Mouse (Mus musculus) embryonic facial prominence, embryonic 11.5 days (tissue): ENCODE measurements around the gene Tmem260. TPM values are rescaled to one million over a fixed set of nuclear protein-coding genes. Genes with fewer than 3 reads are reported as not detected.

Experiments
- ATAC-seq: fragments of 200-750 bp; cut with Nextera tagmentation; replicated peaks from 2 replicates; pipeline ENCODE4 v1.8.0; 2017; ENCODE audit warnings: low read depth; ENCODE audit not compliant: insufficient number of reproducible peaks, low FRiP score, low TSS enrichment
- DNase-seq: peaks from one replicate; pipeline ENCODE4 v3.0.0-alpha.2; 2015; ENCODE audit warnings: low spot score
- H3K27ac ChIP-seq: fragments of 300-500 bp; sonication (generic); replicated peaks from 2 replicates; pipeline ENCODE4 v1.5.1; 2014; ENCODE audit warnings: mild to moderate bottlenecking, low read depth, low read length, control low read depth
- H3K27me3 ChIP-seq: fragments of 300-500 bp; sonication (generic); 2 replicates; pipeline ENCODE4 v1.6.1; 2014; ENCODE audit warnings: mild to moderate bottlenecking, low read length, moderate library complexity, mixed read lengths; ENCODE audit not compliant: control insufficient read depth, insufficient read depth
- H3K36me3 ChIP-seq: fragments of 300-500 bp; sonication (generic); replicated peaks from 2 replicates; pipeline ENCODE4 v1.6.1; 2014; ENCODE audit warnings: low read depth, mild to moderate bottlenecking, low read length, moderate library complexity, mixed read lengths; ENCODE audit not compliant: control insufficient read depth, insufficient read depth
- H3K4me1 ChIP-seq: fragments of 300-500 bp; sonication (generic); 2 replicates; pipeline ENCODE4 v1.6.1; 2014; ENCODE audit warnings: low read length, mixed read lengths; ENCODE audit not compliant: control insufficient read depth, insufficient read depth
- H3K4me2 ChIP-seq: fragments of 300-500 bp; sonication (generic); 2 replicates; pipeline ENCODE4 v1.6.1; 2014; ENCODE audit warnings: low read depth, mild to moderate bottlenecking, control low read depth, low read length, moderate library complexity
- H3K4me3 ChIP-seq: fragments of 300-500 bp; sonication (generic); 2 replicates; pipeline ENCODE4 v1.5.1; 2014; ENCODE audit warnings: low read depth, low read length, control low read depth
- H3K9ac ChIP-seq: fragments of 300-500 bp; sonication (generic); replicated peaks from 2 replicates; pipeline ENCODE4 v1.6.1; 2014; ENCODE audit warnings: mild to moderate bottlenecking, control low read depth, low read length
- H3K9me3 ChIP-seq: fragments of 300-500 bp; sonication (generic); replicated peaks from 2 replicates; pipeline ENCODE4 v1.6.1; 2016; ENCODE audit warnings: mild to moderate bottlenecking, low read length, inconsistent platforms, mixed read lengths; ENCODE audit not compliant: control insufficient read depth
- WGBS: fragments of 180-500 bp; shearing (Covaris S2); extraction: QIAGEN DNeasy Blood & Tissue Kit; methylation state at CpG from one replicate; pipeline ENCODE4 v1.1.7; 2014; 5-methylcytosine and 5-hydroxymethylcytosine counted together
- polyA plus RNA-seq: library from polyadenylated mRNA; unstranded; fragments of >200 nt; fragmentation: Nextera tagmentation; extraction: Ambion mirVana; gene quantifications from 2 replicates; pipeline ENCODE4 v1.2.1, GENCODE M21; 2014

Gene Tmem260
- polyA plus RNA-seq, 1 experiment from 2014 or later = 27.9 TPM

DNA sequence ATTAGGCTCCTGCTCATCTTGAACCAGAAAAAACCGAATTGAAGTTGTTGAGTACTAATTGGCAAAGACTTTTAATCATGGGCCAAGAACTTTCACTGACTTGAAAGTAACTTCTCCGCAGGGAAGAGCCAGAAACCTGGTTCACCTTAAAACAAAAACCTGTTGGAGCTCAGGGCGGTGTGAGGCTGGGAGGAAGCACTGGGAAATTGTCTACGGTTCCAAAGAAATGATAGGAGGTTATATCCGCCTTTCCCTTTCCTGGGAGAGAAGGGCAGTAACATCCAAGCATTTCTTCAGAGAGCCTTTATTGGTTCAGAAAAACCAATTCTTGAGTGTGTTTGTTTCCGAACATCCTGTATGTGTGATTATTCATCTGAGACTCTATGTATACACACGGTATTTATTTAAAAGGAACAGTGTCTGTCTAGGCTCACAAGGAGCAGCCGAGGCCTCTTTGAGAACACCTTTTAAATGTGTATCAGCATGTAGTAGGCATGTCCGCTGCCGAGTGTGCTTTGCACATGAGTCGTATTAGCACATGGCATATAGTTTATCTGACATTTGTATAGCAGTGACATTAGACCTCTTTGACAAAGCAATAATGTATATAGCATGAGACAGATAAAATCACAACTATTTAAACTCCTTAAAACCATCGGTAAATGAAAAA, 68.0 kb downstream of the Tmem260 start:
- DNase-seq (no peak), ATAC-seq (no peak)
- Histone ChIP-seq H3K27me3 (no peaks in the 10 kb centered on the region), H3K4me3 (no peak overlapping the region), H3K9me3 (no peaks in the 10 kb centered on the region), H3K27ac (no peak overlapping the region), H3K9ac (no peak overlapping the region), H3K4me2 (no peak overlapping the region), H3K4me1 (no peaks in the 10 kb centered on the region), H3K36me3 (no peaks in the 10 kb centered on the region; the same call in 1 of the 2 replicates)
- WGBS = 76% methylated on average over 12 of the region's 12 CpGs

DNA sequence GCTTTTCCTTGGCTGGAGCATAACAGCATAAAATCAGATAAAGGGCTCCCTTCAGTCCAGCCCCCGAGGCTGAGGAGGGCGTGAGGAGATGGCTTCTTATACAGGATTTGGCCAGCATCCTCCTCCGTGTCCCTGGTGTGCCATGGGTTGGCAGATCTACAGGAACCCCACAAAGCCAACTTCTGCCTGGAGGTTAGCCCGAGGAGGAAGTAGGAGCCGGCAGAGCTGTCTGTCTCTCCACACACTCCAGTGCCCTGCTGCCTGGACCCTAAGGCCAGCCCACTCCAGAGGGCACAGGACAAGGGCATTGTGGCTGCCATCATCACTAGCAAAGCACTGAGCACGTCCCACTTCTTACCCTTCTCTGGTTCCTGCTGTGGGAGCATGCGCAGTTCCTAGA, 68.7 kb downstream of the Tmem260 start:
- H3K9me3 ChIP-seq = no peaks in the 10 kb centered on the region
- H3K4me1 ChIP-seq = no peaks in the 10 kb centered on the region
- WGBS = 62% methylated on average over 7 of the region's 7 CpGs
- no peak overlapping the region for H3K4me2 ChIP-seq
- H3K27ac ChIP-seq = no peak overlapping the region
- no peak for DNase-seq
- no peak overlapping the region for H3K9ac ChIP-seq
- no peaks in the 10 kb centered on the region for H3K27me3 ChIP-seq
- ATAC-seq = no peak
- no peak overlapping the region for H3K4me3 ChIP-seq
- H3K36me3 ChIP-seq = no peaks in the 10 kb centered on the region

DNA sequence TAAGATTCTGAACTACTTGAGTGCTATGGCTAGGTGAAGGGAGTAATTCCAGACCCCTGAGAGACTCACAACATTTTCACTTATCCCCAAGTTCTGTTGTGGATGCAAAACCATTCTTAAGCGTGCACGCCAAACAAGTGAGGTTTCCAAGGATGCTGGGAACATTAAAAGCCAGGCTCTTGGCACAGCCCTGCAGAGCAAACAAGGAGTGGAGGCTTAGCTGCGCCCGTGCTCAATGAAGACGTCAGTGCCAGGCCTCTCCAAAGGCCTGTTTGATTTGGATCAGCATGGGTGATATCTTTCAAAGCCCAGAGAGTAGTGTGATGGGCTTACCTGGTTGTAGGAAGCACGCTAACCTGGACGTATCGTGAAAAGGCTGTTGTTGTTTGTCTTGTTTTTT, 69.6 kb downstream of the Tmem260 start:
- DNase-seq = no peak
- no peak overlapping the region for H3K4me3 ChIP-seq
- no peak for ATAC-seq
- no peaks in the 10 kb centered on the region for H3K9me3 ChIP-seq
- H3K27me3 ChIP-seq = no peaks in the 10 kb centered on the region
- no peak overlapping the region for H3K9ac ChIP-seq
- WGBS = 75% methylated on average over 8 of the region's 8 CpGs
- no peak overlapping the region for H3K27ac ChIP-seq
- no peaks in the 10 kb centered on the region for H3K36me3 ChIP-seq
- H3K4me1 ChIP-seq = no peaks in the 10 kb centered on the region
- H3K4me2 ChIP-seq = no peak overlapping the region

- H3K4me3 ChIP-seq = no peak overlapping the region
- H3K9ac ChIP-seq = no peak overlapping the region
- H3K36me3 ChIP-seq = no peaks in the 10 kb centered on the region
- DNase-seq = no peak
- no peaks in the 10 kb centered on the region for H3K9me3 ChIP-seq
- 15% methylated on average over 1 of the region's 1 CpGs for WGBS
- H3K27ac ChIP-seq = no peak overlapping the region
- no peaks in the 10 kb centered on the region for H3K27me3 ChIP-seq
- H3K4me2 ChIP-seq = no peak overlapping the region
- no peak for ATAC-seq
- no peaks in the 10 kb centered on the region for H3K4me1 ChIP-seq
Observed at GRCm38 (mm10) chr14:48523361-48523760, 77.4 kb downstream of the Tmem260 start.

GRCm38 (mm10) chr14:48524135-48524534, 78.2 kb downstream of the Tmem260 start:
- H3K9ac ChIP-seq = no peak overlapping the region
- no peak for ATAC-seq
- WGBS = 48% methylated on average over 9 of the region's 9 CpGs
- no peak overlapping the region for H3K27ac ChIP-seq
- no peaks in the 10 kb centered on the region for H3K36me3 ChIP-seq
- no peak overlapping the region for H3K4me2 ChIP-seq
- no peaks in the 10 kb centered on the region for H3K4me1 ChIP-seq
- no peaks in the 10 kb centered on the region for H3K27me3 ChIP-seq
- H3K9me3 ChIP-seq = no peaks in the 10 kb centered on the region
- peak; percentile 64 for DNase-seq
- H3K4me3 ChIP-seq = no peak overlapping the region

DNA sequence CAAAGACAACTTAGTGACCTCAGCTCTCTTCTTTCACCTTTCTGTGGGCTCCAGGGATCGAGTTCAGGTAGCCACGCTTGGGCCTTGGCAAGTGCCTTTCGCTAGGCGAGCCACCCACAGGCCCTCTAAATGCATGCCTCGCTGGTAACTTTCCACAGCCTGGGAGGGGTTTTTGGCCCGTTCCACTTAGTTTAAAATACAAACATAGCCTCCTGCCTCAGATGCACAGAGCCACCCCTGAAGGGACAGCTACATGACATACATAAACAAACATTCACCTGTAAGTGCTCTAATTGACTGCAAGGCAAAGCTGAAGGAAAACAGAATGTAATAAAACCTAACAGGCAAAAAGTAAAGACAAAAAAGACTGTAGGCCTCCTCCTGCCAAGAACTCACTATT, 79.1 kb downstream of the Tmem260 start:
- ATAC-seq (no peak), DNase-seq (peak; percentile 26)
- H3K4me3 ChIP-seq = no peak overlapping the region
- H3K4me2 ChIP-seq = no peak overlapping the region
- H3K36me3 ChIP-seq = no peaks in the 10 kb centered on the region
- no peaks in the 10 kb centered on the region for H3K27me3 ChIP-seq
- no peaks in the 10 kb centered on the region for H3K9me3 ChIP-seq
- H3K9ac ChIP-seq = no peak overlapping the region
- H3K27ac ChIP-seq = no peak overlapping the region
- WGBS = 51% methylated on average over 6 of the region's 6 CpGs
- no peaks in the 10 kb centered on the region for H3K4me1 ChIP-seq

DNA sequence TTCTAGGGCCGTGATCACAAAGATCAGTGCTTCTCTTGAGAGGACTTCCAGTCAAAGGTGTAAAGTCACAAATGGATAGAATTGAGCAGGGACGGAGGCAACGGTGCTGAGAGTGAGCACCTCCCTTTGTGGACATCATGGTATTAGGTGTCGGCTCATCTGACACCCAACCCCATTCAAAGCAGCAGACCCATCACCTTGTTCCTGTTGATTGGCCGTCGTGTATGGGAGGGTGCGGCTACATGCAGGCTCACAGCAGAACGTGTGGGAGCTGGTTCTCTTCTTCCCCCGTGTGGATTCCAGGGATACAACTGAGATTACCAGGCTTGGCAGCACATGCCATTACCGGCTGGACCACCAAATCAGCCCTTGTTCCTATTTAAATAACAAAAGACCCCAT, 84.7 kb downstream of the Tmem260 start:
- ATAC-seq (no peak), DNase-seq (no peak)
- no peak overlapping the region for H3K4me3 ChIP-seq
- no peaks in the 10 kb centered on the region for H3K27me3 ChIP-seq
- H3K27ac ChIP-seq = no peak overlapping the region
- H3K4me1 ChIP-seq = no peaks in the 10 kb centered on the region
- H3K36me3 ChIP-seq = no peaks in the 10 kb centered on the region
- no peak overlapping the region for H3K9ac ChIP-seq
- no peaks in the 10 kb centered on the region for H3K9me3 ChIP-seq
- WGBS = 75% methylated on average over 10 of the region's 10 CpGs
- no peak overlapping the region for H3K4me2 ChIP-seq

DNA sequence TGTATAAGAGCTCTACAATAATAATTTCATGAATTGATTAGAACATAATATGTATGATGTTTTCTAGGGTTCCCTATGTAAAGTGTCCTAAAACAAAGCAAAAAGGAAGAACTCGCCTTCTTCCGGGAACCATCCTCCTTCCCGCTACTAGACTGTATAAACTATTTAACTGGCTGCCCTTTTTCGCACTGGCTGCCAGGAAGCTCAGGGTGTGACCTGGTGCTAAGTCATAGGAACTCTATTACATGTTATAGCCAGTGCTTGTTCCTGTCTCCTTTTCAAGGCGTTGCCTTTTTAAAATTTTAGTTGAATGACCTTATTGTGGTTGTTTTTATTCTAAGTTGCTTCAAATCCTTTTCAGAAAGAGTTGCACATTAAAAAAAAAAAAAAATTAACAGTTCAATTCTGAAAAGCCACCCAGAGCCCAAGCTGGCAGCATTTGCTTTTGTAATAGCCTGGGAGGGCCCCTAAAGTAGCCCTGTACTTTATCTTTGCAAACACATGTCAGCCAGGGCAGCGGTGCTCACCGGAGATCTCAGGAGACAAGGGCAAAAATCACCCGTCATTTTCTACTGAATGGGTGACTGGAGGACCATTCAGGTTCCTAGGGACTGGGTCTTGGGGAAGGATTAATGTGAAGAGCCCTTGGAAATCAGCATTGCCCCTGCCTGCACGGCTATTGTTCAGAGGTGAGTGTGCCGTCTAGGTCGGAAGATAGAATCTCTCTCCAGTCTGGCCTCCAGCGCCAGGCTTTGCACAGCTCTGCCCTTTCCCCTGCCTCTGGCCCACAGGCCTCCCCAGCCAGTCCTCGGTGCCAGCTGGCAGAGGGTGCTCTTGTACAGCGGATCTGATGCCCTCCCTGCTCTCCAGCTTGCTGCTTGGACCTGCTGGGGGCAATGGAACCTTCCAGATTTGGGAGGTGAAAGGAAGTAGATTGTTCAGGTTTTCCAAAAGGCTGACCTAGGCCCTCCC, 92.2 kb downstream of the Tmem260 start:
- Histone ChIP-seq H3K9me3 (no peaks in the 10 kb centered on the region), H3K4me2 (no peak overlapping the region), H3K4me1 (no peaks in the 10 kb centered on the region), H3K9ac (no peak overlapping the region), H3K4me3 (no peak overlapping the region), H3K27me3 (no peaks in the 10 kb centered on the region; the same call in 1 of the 2 replicates), H3K27ac (no peak overlapping the region), H3K36me3 (no peaks in the 10 kb centered on the region)
- no peak for ATAC-seq
- 68% methylated on average over 14 of the region's 14 CpGs for WGBS
- DNase-seq = no peak
